Mouse (Mus musculus) embryonic facial prominence, embryonic 11.5 days (tissue): ENCODE data around the gene Mup19. TPM values are rescaled to one million over a fixed set of nuclear protein-coding genes. Genes with fewer than 3 reads are reported as not detected.
"Not testable (repeated sequence)": the region's sequence is repeated elsewhere in the genome, so short reads cannot be mapped to it uniquely, and the experiment has no call there.

Experiments
- ATAC-seq: fragments of 200-750 bp; cut with Nextera tagmentation; replicated peaks from 2 replicates; pipeline ENCODE4 v1.8.0; 2017; ENCODE audit warnings: low read depth; ENCODE audit not compliant: insufficient number of reproducible peaks, low FRiP score, low TSS enrichment
- DNase-seq: peaks from one replicate; pipeline ENCODE4 v3.0.0-alpha.2; 2015; ENCODE audit warnings: low spot score
- H3K27ac ChIP-seq: fragments of 300-500 bp; sonication (generic); replicated peaks from 2 replicates; pipeline ENCODE4 v1.5.1; 2014; ENCODE audit warnings: mild to moderate bottlenecking, low read depth, low read length, control low read depth
- H3K27me3 ChIP-seq: fragments of 300-500 bp; sonication (generic); 2 replicates; pipeline ENCODE4 v1.6.1; 2014; ENCODE audit warnings: mild to moderate bottlenecking, low read length, moderate library complexity, mixed read lengths; ENCODE audit not compliant: control insufficient read depth, insufficient read depth
- H3K36me3 ChIP-seq: fragments of 300-500 bp; sonication (generic); replicated peaks from 2 replicates; pipeline ENCODE4 v1.6.1; 2014; ENCODE audit warnings: low read depth, mild to moderate bottlenecking, low read length, moderate library complexity, mixed read lengths; ENCODE audit not compliant: control insufficient read depth, insufficient read depth
- H3K4me1 ChIP-seq: fragments of 300-500 bp; sonication (generic); 2 replicates; pipeline ENCODE4 v1.6.1; 2014; ENCODE audit warnings: low read length, mixed read lengths; ENCODE audit not compliant: control insufficient read depth, insufficient read depth
- H3K4me2 ChIP-seq: fragments of 300-500 bp; sonication (generic); 2 replicates; pipeline ENCODE4 v1.6.1; 2014; ENCODE audit warnings: low read depth, mild to moderate bottlenecking, control low read depth, low read length, moderate library complexity
- H3K4me3 ChIP-seq: fragments of 300-500 bp; sonication (generic); 2 replicates; pipeline ENCODE4 v1.5.1; 2014; ENCODE audit warnings: low read depth, low read length, control low read depth
- H3K9ac ChIP-seq: fragments of 300-500 bp; sonication (generic); replicated peaks from 2 replicates; pipeline ENCODE4 v1.6.1; 2014; ENCODE audit warnings: mild to moderate bottlenecking, control low read depth, low read length
- H3K9me3 ChIP-seq: fragments of 300-500 bp; sonication (generic); replicated peaks from 2 replicates; pipeline ENCODE4 v1.6.1; 2016; ENCODE audit warnings: mild to moderate bottlenecking, low read length, inconsistent platforms, mixed read lengths; ENCODE audit not compliant: control insufficient read depth
- WGBS: fragments of 180-500 bp; shearing (Covaris S2); extraction: QIAGEN DNeasy Blood & Tissue Kit; methylation state at CpG from one replicate; pipeline ENCODE4 v1.1.7; 2014; 5-methylcytosine and 5-hydroxymethylcytosine counted together
- polyA plus RNA-seq: library from polyadenylated mRNA; unstranded; fragments of >200 nt; fragmentation: Nextera tagmentation; extraction: Ambion mirVana; gene quantifications from 2 replicates; pipeline ENCODE4 v1.2.1, GENCODE M21; 2014

Mup19 gene
- not detected in 2 replicates for polyA plus RNA-seq

GRCm38 (mm10) chr4:61782169-61782568, at the start of gene Mup19:
Gene Mup19 (minus strand): TSS chr4:61782269.
- not testable (repeated sequence) for H3K4me3 ChIP-seq, H3K9me3 ChIP-seq, ATAC-seq, H3K27me3 ChIP-seq, H3K36me3 ChIP-seq, H3K4me1 ChIP-seq, H3K9ac ChIP-seq, DNase-seq, H3K4me2 ChIP-seq, H3K27ac ChIP-seq
- 75% methylated on average over 1 of the region's 5 CpGs for WGBS

- H3K27ac ChIP-seq: no peak overlapping the region
- 74% methylated on average over 4 of the region's 4 CpGs for WGBS
- H3K36me3 ChIP-seq: no peaks in the 10 kb centered on the region
- DNase-seq (no peak), ATAC-seq (no peak)
- no peak overlapping the region for H3K4me2 ChIP-seq
- H3K27me3 ChIP-seq: no peaks in the 10 kb centered on the region
- H3K4me1 ChIP-seq: no peaks in the 10 kb centered on the region
- H3K9ac ChIP-seq: no peak overlapping the region
- no peak overlapping the region for H3K4me3 ChIP-seq
- no peaks in the 10 kb centered on the region for H3K9me3 ChIP-seq
These were observed 47.1 kb upstream of the Mup19 start for GRCm38 (mm10) chr4:61829211-61829610.

GRCm38 (mm10) chr4:61823185-61823584, 41.1 kb upstream of the Mup19 start:
- H3K27me3 ChIP-seq: no peaks in the 10 kb centered on the region
- H3K4me2 ChIP-seq: no peak overlapping the region
- no peak overlapping the region for H3K9ac ChIP-seq
- H3K4me1 ChIP-seq: no peaks in the 10 kb centered on the region
- no peaks in the 10 kb centered on the region for H3K36me3 ChIP-seq
- ATAC-seq (no peak), DNase-seq (no peak)
- no peaks in the 10 kb centered on the region for H3K9me3 ChIP-seq
- H3K4me3 ChIP-seq: no peak overlapping the region
- WGBS: 92% methylated on average over 15 of the region's 15 CpGs
- no peak overlapping the region for H3K27ac ChIP-seq

GRCm38 (mm10) chr4:61822541-61822940, 40.5 kb upstream of the Mup19 start:
- not testable (repeated sequence) for H3K9me3 ChIP-seq, H3K9ac ChIP-seq, H3K27me3 ChIP-seq, H3K36me3 ChIP-seq, ATAC-seq, H3K4me3 ChIP-seq, H3K4me1 ChIP-seq, H3K27ac ChIP-seq, DNase-seq, H3K4me2 ChIP-seq
- 93% methylated on average over 9 of the region's 9 CpGs for WGBS

- no peak overlapping the region for H3K4me2 ChIP-seq
- ATAC-seq: no peak
- H3K4me3 ChIP-seq: no peak overlapping the region
- no peaks in the 10 kb centered on the region for H3K4me1 ChIP-seq
- H3K27me3 ChIP-seq: no peaks in the 10 kb centered on the region
- 79% methylated on average over 2 of the region's 2 CpGs for WGBS
- DNase-seq: no peak
- no peak overlapping the region for H3K27ac ChIP-seq
- H3K36me3 ChIP-seq: no peaks in the 10 kb centered on the region
- no peak overlapping the region for H3K9ac ChIP-seq
- no peaks in the 10 kb centered on the region for H3K9me3 ChIP-seq
These were observed 33.5 kb upstream of the Mup19 start for GRCm38 (mm10) chr4:61815602-61816001.

GRCm38 (mm10) chr4:61813435-61813834, 31.4 kb upstream of the Mup19 start:
- H3K4me2 ChIP-seq: no peak overlapping the region
- no peaks in the 10 kb centered on the region for H3K4me1 ChIP-seq
- 0 out of 2 replicates have a peak, but pooled peaks have one; percentile 23 for ATAC-seq
- H3K36me3 ChIP-seq: no peaks in the 10 kb centered on the region
- no peak overlapping the region for H3K27ac ChIP-seq
- H3K9me3 ChIP-seq: no peaks in the 10 kb centered on the region
- no peak for DNase-seq
- no peaks in the 10 kb centered on the region for H3K27me3 ChIP-seq
- H3K4me3 ChIP-seq: no peak overlapping the region
- H3K9ac ChIP-seq: no peak overlapping the region

- H3K4me2 ChIP-seq, H3K27me3 ChIP-seq, H3K4me1 ChIP-seq, H3K4me3 ChIP-seq, ATAC-seq, H3K9me3 ChIP-seq, H3K9ac ChIP-seq, H3K36me3 ChIP-seq, H3K27ac ChIP-seq: not testable (repeated sequence)
- DNase-seq: peak; percentile 54
- WGBS: 12% methylated on average over 2 of the region's 2 CpGs
These were observed 29.1 kb upstream of the Mup19 start for GRCm38 (mm10) chr4:61811193-61811592.

GRCm38 (mm10) chr4:61808926-61809325, 26.9 kb upstream of the Mup19 start:
- ATAC-seq, H3K9ac ChIP-seq, H3K27ac ChIP-seq, H3K4me1 ChIP-seq, H3K36me3 ChIP-seq, H3K27me3 ChIP-seq, H3K4me2 ChIP-seq, H3K9me3 ChIP-seq, H3K4me3 ChIP-seq, DNase-seq: not testable (repeated sequence)
- 89% methylated on average over 3 of the region's 3 CpGs for WGBS
